Mouse (Mus musculus) adrenal gland, adult 2 months (tissue): ENCODE measurements around the gene Prop1. TPM values are rescaled to one million over a fixed set of nuclear protein-coding genes. Genes with fewer than 3 reads are reported as not detected.
A peak's percentile ranks its signal among the peaks of the same experiment; 100 is the strongest.

Source experiments
- DNase-seq: peaks from one replicate; pipeline ENCODE4 v3.0.0; 2021
- long read RNA-seq: library from polyadenylated mRNA; stranded (forward); transcript quantifications from one replicate; pipeline ENCODE4 v2.0.0, GENCODE M21; 2021
- polyA plus RNA-seq: library from polyadenylated mRNA; depleted of rRNA; stranded (reverse); fragments of >200 nt; gene quantifications from 2 replicates; pipeline ENCODE4 v1.2.3, GENCODE M21; 2012; rRNA removed
- total RNA-seq, 2 experiments: library from RNA; stranded (reverse); gene quantifications; 2 replicates each; pipeline ENCODE4 v1.2.3; 2021

Gene Prop1
- total RNA-seq: not detected
- 0.09 and 0.20 TPM in 2 replicates for polyA plus RNA-seq
- long read RNA-seq: 0 reads

GRCm38 (mm10) chr11:50953665-50954064 lies at the start of gene Prop1:
Prop1 (minus strand) TSS chr11:50953765.
- no peak for DNase-seq

GRCm38 (mm10) chr11:51003296-51003695 lies 49.7 kb upstream of the Prop1 start, which contains the start of gene Olfr51:
Olfr51 (plus strand) TSS chr11:51003596.
- no peak for DNase-seq

- DNase-seq: no peak
Observed at GRCm38 (mm10) chr11:50981667-50982066, 28.1 kb upstream of the Prop1 start, which contains the start of gene Olfr1377. Olfr1377 (plus strand) TSS chr11:50981967.

- peak; percentile 46 for DNase-seq
Observed at GRCm38 (mm10) chr11:50977216-50977615, 23.7 kb upstream of the Prop1 start.

- DNase-seq: no peak
Observed at GRCm38 (mm10) chr11:50966230-50966629, 12.7 kb upstream of the Prop1 start, which contains the start of gene Olfr1378. Olfr1378 (plus strand) TSS chr11:50966530.

- DNase-seq: no peak
Observed at GRCm38 (mm10) chr11:50964886-50965285, 11.3 kb upstream of the Prop1 start.

GRCm38 (mm10) chr11:50952290-50952689 lies 1.3 kb downstream of the Prop1 start:
- peak; percentile 33 for DNase-seq

GRCm38 (mm10) chr11:50943506-50943905 lies 10.1 kb downstream of the Prop1 start, which contains the start of gene 4933414I15Rik:
4933414I15Rik (minus strand) TSS chr11:50943765.
- no peak for DNase-seq

GRCm38 (mm10) chr11:50942386-50942785 lies 11.2 kb downstream of the Prop1 start:
- DNase-seq: no peak

GRCm38 (mm10) chr11:50939621-50940366 lies 13.8 kb downstream of the Prop1 start:
- DNase-seq: peak; percentile 18

- DNase-seq: no peak
Observed at GRCm38 (mm10) chr11:50938435-50938834, 15.1 kb downstream of the Prop1 start.

- DNase-seq: no peak
Observed at GRCm38 (mm10) chr11:50932040-50932439, 21.5 kb downstream of the Prop1 start.

- peak; percentile 92 for DNase-seq
Observed at GRCm38 (mm10) chr11:50931451-50931866, 22.1 kb downstream of the Prop1 start, which contains the start of gene Zfp354b. Zfp354b (minus strand) TSS chr11:50931633.

- DNase-seq: no peak
Observed at GRCm38 (mm10) chr11:50931021-50931420, 22.5 kb downstream of the Prop1 start.

GRCm38 (mm10) chr11:50930469-50931014 lies 23.0 kb downstream of the Prop1 start:
- no peak for DNase-seq

- DNase-seq: peak; percentile 94
Observed at GRCm38 (mm10) chr11:50915671-50916320, 37.8 kb downstream of the Prop1 start, which contains the start of gene Zfp2. Zfp2 (minus strand) TSS chr11:50916165.

- DNase-seq: no peak
Observed at GRCm38 (mm10) chr11:50914461-50914860, 39.1 kb downstream of the Prop1 start.

GRCm38 (mm10) chr11:50913301-50913700 lies 40.3 kb downstream of the Prop1 start:
- DNase-seq: peak; percentile 41

- DNase-seq: no peak
Observed at GRCm38 (mm10) chr11:50908136-50908535, 45.4 kb downstream of the Prop1 start.
